Mouse (Mus musculus): ENCODE results near the gene Gm17949. TPM values are rescaled to one million over a fixed set of nuclear protein-coding genes. Genes with fewer than 3 reads are reported as not detected.

Gm17949 gene
- total and polyA plus RNA-seq, 2 experiments from 2014 or later = 0.28 TPM; not detected in 1

DNA sequence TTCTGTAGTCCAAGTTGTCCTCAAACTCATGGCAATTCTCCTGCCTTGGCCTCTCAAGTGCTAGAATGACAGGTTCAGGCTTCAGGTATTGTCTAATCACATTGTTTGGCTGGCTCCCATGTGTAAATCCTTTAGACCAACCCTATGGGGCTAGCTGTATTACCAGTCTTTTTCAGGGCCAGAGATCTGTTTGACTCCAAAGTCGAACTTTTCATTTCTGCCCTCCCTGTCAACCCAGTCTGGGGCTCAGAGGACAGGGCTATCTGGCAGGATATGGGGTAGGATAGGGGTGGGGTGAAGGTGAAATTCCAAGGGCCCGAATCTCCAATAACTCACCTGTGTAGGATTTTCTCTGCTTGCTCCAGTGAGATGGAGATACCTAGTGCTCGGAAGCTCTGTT, 45.0 kb downstream of the Gm17949 start:
- no peaks in the 10 kb centered on the region for H3K27me3 ChIP-seq (ENCODE audit: insufficient read depth, low read length)
- 0 out of 2 replicates have a peak, but pooled peaks cover 3% of the 10 kb centered on the region for H3K4me1 ChIP-seq (ENCODE audit: insufficient read depth, low read length)
- TF ChIP-seq CTCF (IDR thresholded peaks at IDR 0.05; ENCODE audit: low read depth) = no peak
- no peak overlapping the region for H3K4me2 ChIP-seq (ENCODE audit: low read depth, low read length)
- H3K27ac ChIP-seq = no peak overlapping the region
- H3K9ac ChIP-seq (replicated peaks; ENCODE audit: low read length) = no peak overlapping the region
- H3K36me3 ChIP-seq (ENCODE audit: insufficient read depth, low read length) = peaks cover 25% of the 10 kb centered on the region; the same call in 1 of the 2 replicates
- no peak for DNase-seq (ENCODE audit: low spot score)
- no peak for ATAC-seq
- H3K9me3 ChIP-seq (ENCODE audit: low read length) = no peaks in the 10 kb centered on the region
- no peak overlapping the region for H3K4me3 ChIP-seq (ENCODE audit: low read length)
- WGBS = 85% methylated on average over 3 of the region's 3 CpGs

DNA sequence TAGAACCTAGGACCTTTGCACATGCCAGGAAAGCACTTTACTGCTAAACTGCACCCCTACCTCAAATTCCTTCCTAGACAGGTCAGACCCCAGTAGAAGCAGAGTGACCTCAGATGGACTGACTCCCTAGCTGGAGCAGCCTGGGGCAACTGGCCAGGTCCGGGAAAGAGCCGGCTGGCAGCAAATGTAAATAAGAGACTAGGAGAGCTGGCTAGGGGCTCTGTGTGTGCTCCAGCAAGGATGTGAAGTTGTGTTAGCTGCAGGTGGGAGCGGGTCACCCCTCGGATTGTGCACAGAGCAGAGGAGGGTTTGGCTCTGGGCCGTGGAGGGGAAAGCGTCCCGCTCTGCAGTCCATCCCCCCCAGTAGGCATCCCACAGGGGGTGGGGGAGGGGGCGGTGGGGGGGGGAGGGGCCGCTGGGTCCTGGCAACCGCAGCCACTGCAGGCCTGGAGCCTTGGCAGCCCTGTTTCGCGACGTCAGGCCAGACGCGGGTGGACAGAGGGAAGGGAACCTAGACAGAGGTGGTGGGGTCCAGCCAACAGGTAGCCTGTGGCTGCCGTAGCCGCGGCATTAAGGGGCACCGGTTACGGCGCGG, 47.7 kb downstream of the Gm17949 start, which contains the start of gene Crb3:
Gene Crb3 (plus strand): TSS at position 215 of the 595 bp plus-strand sequence.
- TF ChIP-seq CTCF (IDR thresholded peaks at IDR 0.05; ENCODE audit: low read depth) = no peak
- Histone ChIP-seq H3K36me3 (ENCODE audit: insufficient read depth, low read length) (peaks cover 11% of the 10 kb centered on the region; the same call in 1 of the 2 replicates), H3K9ac (replicated peaks; ENCODE audit: low read length) (peak within 1 kb of the TSS; percentile 85), H3K27ac (peak within 1 kb of the TSS; percentile 87), H3K9me3 (ENCODE audit: low read length) (no peaks in the 10 kb centered on the region), H3K4me1 (ENCODE audit: insufficient read depth, low read length) (peaks cover 8% of the 10 kb centered on the region; the same call in 1 of the 2 replicates), H3K4me2 (ENCODE audit: low read depth, low read length) (peak within 1 kb of the TSS; percentile 66), H3K4me3 (ENCODE audit: low read length) (peak within 1 kb of the TSS; percentile 91), H3K27me3 (ENCODE audit: insufficient read depth, low read length) (peaks cover 12% of the 10 kb centered on the region)
- peak; percentile 4; the same call in 1 of the 2 replicates for ATAC-seq
- DNase-seq (ENCODE audit: low spot score) = peak; percentile 40
- WGBS = 0% methylated on average over 12 of the region's 22 CpGs

DNA sequence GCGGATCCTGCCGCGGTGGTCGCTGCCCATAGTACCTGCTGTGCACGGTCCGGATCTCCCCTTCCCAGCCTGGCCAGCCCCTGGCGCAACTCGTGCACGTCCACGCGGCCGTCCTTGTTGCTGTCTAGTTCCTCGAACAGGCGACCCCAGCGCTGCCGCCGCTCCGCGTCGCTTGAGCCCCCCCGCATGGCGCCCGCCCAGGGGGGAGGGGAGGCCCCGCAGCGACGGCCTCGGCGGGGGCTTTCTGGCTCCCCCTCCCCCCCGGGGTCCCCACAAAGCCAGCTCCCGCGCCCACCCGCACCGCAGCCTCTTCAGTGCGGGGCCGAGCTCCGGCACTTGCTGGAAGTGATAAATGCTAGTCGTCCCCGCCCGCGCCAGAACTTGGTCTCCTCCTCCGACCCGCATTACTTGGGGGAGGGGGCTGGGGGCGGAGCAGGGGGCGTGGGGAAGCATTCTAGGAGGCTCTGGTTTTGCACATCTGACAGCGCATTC, 48.3 kb downstream of the Gm17949 start, which contains the start of gene Slc25a23:
Gene Slc25a23 (minus strand): TSS at position 378 of the 492 bp plus-strand sequence.
- peaks cover 8% of the 10 kb centered on the region; the same call in 1 of the 2 replicates for H3K4me1 ChIP-seq (ENCODE audit: insufficient read depth, low read length)
- peaks cover 12% of the 10 kb centered on the region for H3K27me3 ChIP-seq (ENCODE audit: insufficient read depth, low read length)
- H3K4me3 ChIP-seq (ENCODE audit: low read length) = peak within 1 kb of the TSS; percentile 91
- peak; percentile 76 for ATAC-seq
- H3K36me3 ChIP-seq (ENCODE audit: insufficient read depth, low read length) = peaks cover 7% of the 10 kb centered on the region; the same call in 1 of the 2 replicates
- H3K9ac ChIP-seq (replicated peaks; ENCODE audit: low read length) = peak within 1 kb of the TSS; percentile 85
- no peaks in the 10 kb centered on the region for H3K9me3 ChIP-seq (ENCODE audit: low read length)
- no peak for TF ChIP-seq CTCF (IDR thresholded peaks at IDR 0.05; ENCODE audit: low read depth)
- WGBS = 3% methylated on average over 42 of the region's 45 CpGs
- H3K4me2 ChIP-seq (ENCODE audit: low read depth, low read length) = peak within 1 kb of the TSS; percentile 66
- H3K27ac ChIP-seq = peak within 1 kb of the TSS; percentile 87
- DNase-seq (ENCODE audit: low spot score) = peak; percentile 93

DNA sequence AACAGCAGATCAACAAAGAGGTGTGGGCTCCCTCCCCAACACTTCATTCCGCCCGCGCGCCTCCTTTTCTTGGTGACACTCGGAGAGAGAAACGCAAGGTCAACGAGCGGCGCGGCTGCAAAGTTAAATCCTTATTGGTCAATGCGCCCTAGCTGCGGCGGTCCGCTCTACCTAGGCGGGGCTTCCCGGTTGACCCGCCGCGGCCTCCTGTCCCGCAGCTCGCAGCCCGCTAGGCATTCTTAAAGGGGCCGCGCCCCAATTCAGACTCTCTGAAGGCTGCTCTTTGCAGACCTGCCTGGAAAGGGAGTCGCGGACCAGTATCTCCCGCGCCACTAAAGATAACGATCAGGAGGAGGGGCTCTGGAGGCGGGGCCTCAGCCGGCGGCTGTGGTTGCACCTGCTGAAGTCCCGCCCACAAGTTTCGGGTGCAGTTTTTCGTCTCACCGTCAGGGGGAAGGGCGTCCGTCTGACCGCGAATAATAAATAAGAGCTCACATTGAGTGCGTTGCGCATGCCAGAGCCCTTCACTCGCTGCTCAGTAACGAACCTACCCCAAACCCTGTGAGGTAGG, 49.0 kb downstream of the Gm17949 start:
- TF ChIP-seq CTCF (IDR thresholded peaks at IDR 0.05; ENCODE audit: low read depth) = peak; percentile 84
- peak overlapping the region; percentile 87 for H3K27ac ChIP-seq
- peak overlapping the region; percentile 85; the same call in 1 of the 2 replicates for H3K9ac ChIP-seq (replicated peaks; ENCODE audit: low read length)
- H3K36me3 ChIP-seq (ENCODE audit: insufficient read depth, low read length) = peaks cover 7% of the 10 kb centered on the region; the same call in 1 of the 2 replicates
- H3K4me2 ChIP-seq (ENCODE audit: low read depth, low read length) = peak overlapping the region; percentile 66
- H3K27me3 ChIP-seq (ENCODE audit: insufficient read depth, low read length) = peaks cover 12% of the 10 kb centered on the region
- peak; percentile 99 for DNase-seq (ENCODE audit: low spot score)
- under 1% methylated on average over 44 of the region's 44 CpGs for WGBS
- H3K9me3 ChIP-seq (ENCODE audit: low read length) = no peaks in the 10 kb centered on the region
- peaks cover 8% of the 10 kb centered on the region; the same call in 1 of the 2 replicates for H3K4me1 ChIP-seq (ENCODE audit: insufficient read depth, low read length)
- peak overlapping the region; percentile 91 for H3K4me3 ChIP-seq (ENCODE audit: low read length)
- peak; percentile 94 for ATAC-seq

DNA sequence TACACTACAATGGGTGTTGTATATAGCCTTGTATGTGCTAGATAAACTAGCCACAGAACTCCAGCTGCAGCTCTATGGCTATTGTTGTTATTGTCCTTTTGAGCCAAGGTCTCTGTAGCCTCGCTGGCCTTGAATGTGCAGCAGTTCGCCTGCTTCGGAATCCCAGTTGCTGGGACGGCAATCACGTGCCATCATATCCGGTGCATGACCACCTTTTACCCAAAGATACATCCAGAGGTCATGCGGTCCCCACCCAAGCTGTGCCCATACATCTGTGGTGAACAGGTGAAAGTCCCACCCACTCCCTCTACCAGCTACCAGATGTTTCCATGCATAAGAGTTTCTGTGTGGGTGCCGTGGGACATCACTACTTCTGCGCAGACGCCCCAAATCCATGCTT, 49.8 kb downstream of the Gm17949 start:
- H3K27ac ChIP-seq = no peak overlapping the region

DNA sequence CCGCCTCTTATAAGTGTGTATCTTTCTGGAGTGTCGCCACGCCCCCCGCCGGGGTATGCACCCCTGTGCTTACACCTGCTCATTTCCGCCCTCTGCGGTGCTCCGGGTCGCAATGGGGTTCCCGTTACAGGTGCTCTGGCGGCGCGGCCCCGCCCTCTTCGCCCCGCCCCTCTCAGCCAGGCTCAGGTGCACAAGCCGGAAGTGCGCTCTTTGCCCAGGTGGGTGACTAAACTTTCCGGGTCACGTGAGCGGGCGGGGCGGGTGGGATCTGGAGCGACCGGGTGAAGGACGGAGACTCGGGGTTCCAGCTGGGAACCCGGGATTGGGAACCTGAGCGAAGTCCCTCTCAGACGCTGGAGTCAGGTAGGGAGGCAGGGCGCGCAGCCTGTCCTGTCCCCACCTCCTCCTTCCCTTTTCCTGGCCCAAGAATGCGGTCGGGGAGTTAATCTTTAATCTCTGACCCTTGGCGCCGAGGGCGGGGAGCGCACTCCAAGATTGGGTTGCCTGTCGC, 50.8 kb downstream of the Gm17949 start:
- 1% methylated on average over 39 of the region's 39 CpGs for WGBS
- Histone ChIP-seq H3K4me1 (ENCODE audit: insufficient read depth, low read length) (peaks cover 8% of the 10 kb centered on the region; the same call in 1 of the 2 replicates), H3K9ac (replicated peaks; ENCODE audit: low read length) (no peak overlapping the region), H3K4me2 (ENCODE audit: low read depth, low read length) (peak overlapping the region; percentile 66), H3K36me3 (ENCODE audit: insufficient read depth, low read length) (no peaks in the 10 kb centered on the region), H3K27ac (no peak overlapping the region), H3K9me3 (ENCODE audit: low read length) (no peaks in the 10 kb centered on the region), H3K4me3 (ENCODE audit: low read length) (peak overlapping the region; percentile 35), H3K27me3 (ENCODE audit: insufficient read depth, low read length) (peaks cover 12% of the 10 kb centered on the region)
- TF ChIP-seq CTCF (IDR thresholded peaks at IDR 0.05; ENCODE audit: low read depth) = no peak
- DNase-seq (ENCODE audit: low spot score) (no peak), ATAC-seq (no peak)

More for the DNA sequence above, 49.8 kb downstream of the Gm17949 start:
- WGBS = 42% methylated on average over 10 of the region's 10 CpGs
- Histone ChIP-seq H3K9ac (replicated peaks; ENCODE audit: low read length) (no peak overlapping the region), H3K27me3 (ENCODE audit: insufficient read depth, low read length) (peaks cover 12% of the 10 kb centered on the region), H3K36me3 (ENCODE audit: insufficient read depth, low read length) (peaks cover 5% of the 10 kb centered on the region; the same call in 1 of the 2 replicates), H3K4me1 (ENCODE audit: insufficient read depth, low read length) (peaks cover 8% of the 10 kb centered on the region; the same call in 1 of the 2 replicates), H3K9me3 (ENCODE audit: low read length) (no peaks in the 10 kb centered on the region), H3K4me3 (ENCODE audit: low read length) (peak overlapping the region; percentile 91), H3K4me2 (ENCODE audit: low read depth, low read length) (peak overlapping the region; percentile 66)
- DNase-seq (ENCODE audit: low spot score) (no peak), ATAC-seq (no peak)
- TF ChIP-seq CTCF (IDR thresholded peaks at IDR 0.05; ENCODE audit: low read depth) = no peak
